Mouse (Mus musculus): ENCODE measurements around the gene Apbb2. TPM values are rescaled to one million over a fixed set of nuclear protein-coding genes. Genes with fewer than 3 reads are reported as not detected.

Apbb2 gene
- total and polyA plus RNA-seq, 3 experiments, result 0.34 to 0.40 (median 0.34) TPM

GRCm38 (mm10) chr5:66558094-66558493 lies 60.5 kb downstream of the Apbb2 start:
- Histone ChIP-seq H3K27me3 (replicated peaks) (no peaks in the 10 kb centered on the region), H3K4me3 (replicated peaks in 1 of 3; ENCODE audit: low read depth in 2 of 3, low read length in 2 of 3, poor library complexity in 1 of 3) (no peak overlapping the region), H3K4me2 (ENCODE audit: insufficient read depth, low read depth, poor library complexity, severe bottlenecking) (no peak overlapping the region), H3K9me3 (replicated peaks; ENCODE audit: low read length) (peaks cover 5% of the 10 kb centered on the region), H3K9ac (ENCODE audit: insufficient read depth, low read depth) (no peak overlapping the region), H3K4me1 (ENCODE audit: control insufficient read depth in 1 of 2, insufficient read depth in 2 of 2) (peaks cover 0 to 6% of the 10 kb centered on the region in 2 experiments; a peak in 1 of 4 replicates), H3K79me2 (replicated peaks; ENCODE audit: control insufficient read depth, extremely low read depth, insufficient read depth, poor library complexity, severe bottlenecking) (no peaks in the 10 kb centered on the region), H3K27ac (ENCODE audit: insufficient read depth, low read depth) (no peak overlapping the region), H3K36me3 (replicated peaks in 1 of 2; ENCODE audit: control insufficient read depth in 1 of 2, insufficient read depth in 1 of 2, low read length in 1 of 2) (no peaks in the 10 kb centered on the region)
- TF ChIP-seq JUND (conservative IDR thresholded peaks at IDR 0.05; ENCODE audit: low read depth, low read length) (no peak), TCF12 (IDR thresholded peaks at IDR 0.05; ENCODE audit: low read depth, low read length) (no peak), MXI1 (IDR thresholded peaks at IDR 0.05; ENCODE audit: low read depth, low read length) (no peak)
- no peak for DNase-seq (ENCODE audit: extremely low read depth)
- in situ Hi-C loops (cut with MboI; ENCODE audit: low pct_ligation_motif_present, low pct_unique_long_range_greater_than_20kb, low sequenced_read_pairs), result no loop called here
- dilution Hi-C loops (cut with MboI; ENCODE audit: extremely low pct_ligation_motif_present, extremely low pct_unique_long_range_greater_than_20kb, low sequenced_read_pairs), result no loop called here

GRCm38 (mm10) chr5:66553933-66554332 lies 64.7 kb downstream of the Apbb2 start:
- Histone ChIP-seq H3K36me3 (replicated peaks in 1 of 2; ENCODE audit: control insufficient read depth in 1 of 2, insufficient read depth in 1 of 2, low read length in 1 of 2) (no peaks in the 10 kb centered on the region), H3K4me3 (replicated peaks in 1 of 3; ENCODE audit: low read depth in 2 of 3, low read length in 2 of 3, poor library complexity in 1 of 3) (no peak overlapping the region), H3K9ac (ENCODE audit: insufficient read depth, low read depth) (no peak overlapping the region), H3K4me2 (ENCODE audit: insufficient read depth, low read depth, poor library complexity, severe bottlenecking) (no peak overlapping the region), H3K9me3 (replicated peaks; ENCODE audit: low read length) (peaks cover 5% of the 10 kb centered on the region), H3K79me2 (replicated peaks; ENCODE audit: control insufficient read depth, extremely low read depth, insufficient read depth, poor library complexity, severe bottlenecking) (no peaks in the 10 kb centered on the region), H3K27ac (ENCODE audit: insufficient read depth, low read depth) (no peak overlapping the region), H3K4me1 (ENCODE audit: control insufficient read depth in 1 of 2, insufficient read depth in 2 of 2) (no peaks in the 10 kb centered on the region), H3K27me3 (replicated peaks) (no peaks in the 10 kb centered on the region)
- in situ Hi-C loops (cut with MboI; ENCODE audit: low pct_ligation_motif_present, low pct_unique_long_range_greater_than_20kb, low sequenced_read_pairs), result no loop called here
- no peak for TF ChIP-seq BHLHE40 (IDR thresholded peaks at IDR 0.05; ENCODE audit: low read depth, low read length)
- dilution Hi-C loops (cut with MboI; ENCODE audit: extremely low pct_ligation_motif_present, extremely low pct_unique_long_range_greater_than_20kb, low sequenced_read_pairs), result no loop called here
- no peak for DNase-seq (ENCODE audit: extremely low read depth)

- Histone ChIP-seq H3K36me3 (replicated peaks in 1 of 2; ENCODE audit: control insufficient read depth in 1 of 2, insufficient read depth in 1 of 2, low read length in 1 of 2) (no peaks in the 10 kb centered on the region), H3K9me3 (replicated peaks; ENCODE audit: low read length) (peaks cover 5% of the 10 kb centered on the region), H3K27me3 (replicated peaks) (no peaks in the 10 kb centered on the region), H3K4me2 (ENCODE audit: insufficient read depth, low read depth, poor library complexity, severe bottlenecking) (no peak overlapping the region), H3K4me3 (replicated peaks in 1 of 3; ENCODE audit: low read depth in 2 of 3, low read length in 2 of 3, poor library complexity in 1 of 3) (no peak overlapping the region), H3K79me2 (replicated peaks; ENCODE audit: control insufficient read depth, extremely low read depth, insufficient read depth, poor library complexity, severe bottlenecking) (no peaks in the 10 kb centered on the region), H3K4me1 (ENCODE audit: control insufficient read depth in 1 of 2, insufficient read depth in 2 of 2) (no peaks in the 10 kb centered on the region), H3K9ac (ENCODE audit: insufficient read depth, low read depth) (no peak overlapping the region), H3K27ac (ENCODE audit: insufficient read depth, low read depth) (no peak overlapping the region)
- in situ Hi-C loops (cut with MboI; ENCODE audit: low pct_ligation_motif_present, low pct_unique_long_range_greater_than_20kb, low sequenced_read_pairs) (no loop called here), dilution Hi-C loops (cut with MboI; ENCODE audit: extremely low pct_ligation_motif_present, extremely low pct_unique_long_range_greater_than_20kb, low sequenced_read_pairs) (no loop called here)
- TF ChIP-seq CTCF (conservative IDR thresholded peaks at IDR 0.05 in 1 of 2, IDR thresholded peaks at IDR 0.05 in 1 of 2; ENCODE audit: low read depth in 2 of 2, low read length in 2 of 2) (no peak), MEF2A (IDR thresholded peaks at IDR 0.05; ENCODE audit: borderline replicate concordance, low read depth, low read length) (no peak), NRF1 (IDR thresholded peaks at IDR 0.05; ENCODE audit: low read depth, low read length) (no peak), TBP (conservative IDR thresholded peaks at IDR 0.05; ENCODE audit: low read depth, low read length) (no peak), CHD1 (IDR thresholded peaks at IDR 0.05; ENCODE audit: low read depth, low read length) (no peak), POLR2AphosphoS2 (IDR thresholded peaks at IDR 0.05; ENCODE audit: low read depth, low read length) (no peak), GABPA (IDR thresholded peaks at IDR 0.05; ENCODE audit: insufficient replicate concordance, low read depth, low read length) (no peak), USF1 (IDR thresholded peaks at IDR 0.05; ENCODE audit: low read depth, low read length) (no peak), RAD21 (IDR thresholded peaks at IDR 0.05; ENCODE audit: low read depth, low read length) (no peak), IRF4 (IDR thresholded peaks at IDR 0.05; ENCODE audit: low read depth, low read length) (no peak), HCFC1 (IDR thresholded peaks at IDR 0.05; ENCODE audit: low read depth, low read length) (no peak), USF2 (conservative IDR thresholded peaks at IDR 0.05; ENCODE audit: low read depth, low read length) (no peak), PAX5 (IDR thresholded peaks at IDR 0.05; ENCODE audit: low read length) (no peak), ZNF384 (IDR thresholded peaks at IDR 0.05; ENCODE audit: low read depth, low read length) (no peak), MAFK (IDR thresholded peaks at IDR 0.05; ENCODE audit: insufficient replicate concordance, low read length) (no peak), NELFE (IDR thresholded peaks at IDR 0.05; ENCODE audit: low read depth, low read length) (no peak), ZMIZ1 (IDR thresholded peaks at IDR 0.05; ENCODE audit: low read depth, low read length) (no peak), BHLHE40 (IDR thresholded peaks at IDR 0.05; ENCODE audit: low read depth, low read length) (no peak), KAT2A (IDR thresholded peaks at IDR 0.05; ENCODE audit: insufficient replicate concordance, low read length) (no peak), MAZ (IDR thresholded peaks at IDR 0.05; ENCODE audit: low read depth, low read length) (no peak)
- DNase-seq (ENCODE audit: extremely low read depth), result no peak
Measured at GRCm38 (mm10) chr5:66552246-66552645, 66.3 kb downstream of the Apbb2 start.

Measured in CH12.LX (cell line).